In the genomic region with DNA sequence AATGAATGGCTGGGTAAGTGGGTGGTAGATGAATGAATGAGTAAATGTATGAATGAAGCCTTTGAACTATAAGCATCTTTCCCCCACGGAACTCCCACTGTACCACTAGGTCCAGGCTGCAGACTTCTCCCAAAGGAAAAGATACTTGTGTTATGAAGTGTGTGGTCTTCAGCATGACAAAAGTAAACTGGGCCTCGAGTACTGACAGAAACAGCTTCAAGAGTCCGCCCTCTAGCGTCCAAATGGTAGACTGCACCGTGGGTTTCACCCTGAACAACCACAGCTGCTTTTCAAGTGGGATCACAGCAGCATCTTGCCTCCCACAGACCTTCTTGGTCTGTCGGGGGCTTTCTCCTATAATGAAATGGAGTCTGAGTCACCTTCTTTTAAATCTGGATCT, we compare ENCODE assay signal across 8 mouse cellular contexts. TPM values are rescaled to one million over a fixed set of nuclear protein-coding genes. Genes with fewer than 3 reads are reported as not detected.
DNase-seq lines count a peak whose midpoint lies in the region; ATAC-seq lines count a peak whose summit lies in the region.

No protein-coding gene starts in this region.

- peak; percentile 80 to 82 for DNase-seq in B cell, adult 2 months
- peak; percentile 73 for DNase-seq in R1 (ENCODE audit: low read depth, low spot score)
- DNase-seq in cerebellum, postnatal 36 days: peak; percentile 50 to 59
- DNase-seq in layer of hippocampus, adult 8-10 months (ENCODE audit: low spot score in 2 of 2): peak; percentile 35 to 80
- peak; percentile 77 for DNase-seq in lung, postnatal 36 days
- peak; percentile 89 to 92 for DNase-seq in right cerebral cortex, adult 2 months (ENCODE audit: low spot score in 2 of 2)
- DNase-seq in urinary bladder, postnatal 25 days (ENCODE audit: low spot score): peak; percentile 50

- ATAC-seq in granulocyte monocyte progenitor cell, adult 5-6 weeks (replicated peaks; ENCODE audit: poor library complexity, severe bottlenecking): peak; percentile 83

RNA-seq across cellular contexts. Expression of gene Ankrd34c, which starts 54.7 kb away (rescaled TPM):
- total RNA-seq in granulocyte monocyte progenitor cell, adult 5-6 weeks (2014; fragmentation: Nextera tagmentation): not detected in 2 replicates
- total RNA-seq in granulocyte monocyte progenitor cell, adult 5-6 weeks (2017): not detected in 2 replicates
- total RNA-seq in layer of hippocampus, adult 8-10 months (2022): 1 to 10 TPM; 1.9 to 2.7 (median 2.4) TPM

Comparison
In these comparisons a context has a peak if more than half of its experiments do, and no peak if none do; other contexts are left out.
1. Peak in every context shown above with its lines: DNase-seq and ATAC-seq.